8 mouse cellular contexts compared by ENCODE assay signal in the genomic region with DNA sequence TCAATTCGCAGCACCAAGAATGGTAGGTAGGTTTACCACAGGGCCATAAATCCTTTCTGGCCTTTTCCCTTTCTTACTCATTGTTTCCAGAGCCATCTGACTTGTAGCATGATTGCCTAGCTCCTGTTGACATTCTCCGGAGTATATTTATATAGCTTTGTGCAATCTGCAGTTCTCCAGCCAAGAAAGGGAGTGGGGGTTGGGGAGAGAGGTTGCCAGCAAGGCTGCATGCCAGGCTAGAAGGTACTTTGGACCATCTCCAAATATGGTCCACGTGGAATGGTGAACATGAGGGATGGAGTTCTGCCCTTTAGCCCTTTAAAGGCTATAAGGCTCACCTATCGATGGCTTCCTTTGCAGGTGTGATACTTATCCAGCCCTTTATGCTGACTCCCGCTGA. TPM values are rescaled to one million over a fixed set of nuclear protein-coding genes. Genes with fewer than 3 reads are reported as not detected.
DNase-seq lines count a peak whose midpoint lies in the region; ATAC-seq and TF ChIP-seq lines count a peak whose summit lies in the region.

No protein-coding gene starts in this region.

- no peaks in the 10 kb centered on the region for H3K36me3 ChIP-seq in kidney, adult 2 months (ENCODE audit: control insufficient read depth, insufficient read depth, low read length)
- no peaks in the 10 kb centered on the region for H3K36me3 ChIP-seq in kidney, embryonic 16.5 days (ENCODE audit: insufficient read depth, low read length)
- 0 out of 2 replicates have a peak, but pooled peaks cover 2% of the 10 kb centered on the region for H3K36me3 ChIP-seq in intestine, embryonic 16.5 days (ENCODE audit: control insufficient read depth, insufficient read depth, low read length)
- no peaks in the 10 kb centered on the region for H3K36me3 ChIP-seq in hindbrain, embryonic 14.5 days (replicated peaks; ENCODE audit: control insufficient read depth, insufficient read depth)

- no peak overlapping the region for H3K27ac ChIP-seq in kidney, adult 2 months (ENCODE audit: insufficient read depth, low read depth, low read length)
- H3K27ac ChIP-seq in kidney, embryonic 16.5 days (ENCODE audit: low read length), result no peak overlapping the region
- peak overlapping the region; percentile 76 for H3K27ac ChIP-seq in intestine, embryonic 16.5 days (ENCODE audit: low read length)
- H3K27ac ChIP-seq in hindbrain, embryonic 14.5 days, result no peak overlapping the region

- no peaks in the 10 kb centered on the region for H3K9me3 ChIP-seq in kidney, embryonic 16.5 days (ENCODE audit: low read length)
- H3K9me3 ChIP-seq in intestine, embryonic 16.5 days (ENCODE audit: control insufficient read depth, low read length), result no peaks in the 10 kb centered on the region
- no peaks in the 10 kb centered on the region for H3K9me3 ChIP-seq in hindbrain, embryonic 14.5 days (ENCODE audit: control insufficient read depth, low read length)

- H3K9ac ChIP-seq in kidney, embryonic 16.5 days (replicated peaks; ENCODE audit: low read length), result no peak overlapping the region
- no peak overlapping the region for H3K9ac ChIP-seq in intestine, embryonic 16.5 days (ENCODE audit: low read depth, low read length)
- no peak overlapping the region for H3K9ac ChIP-seq in hindbrain, embryonic 14.5 days

- no peaks in the 10 kb centered on the region for H3K27me3 ChIP-seq in kidney, adult 2 months (replicated peaks; ENCODE audit: control insufficient read depth, insufficient read depth, low read length)
- no peaks in the 10 kb centered on the region for H3K27me3 ChIP-seq in kidney, embryonic 16.5 days (ENCODE audit: insufficient read depth, low read length)
- no peaks in the 10 kb centered on the region for H3K27me3 ChIP-seq in intestine, embryonic 16.5 days (replicated peaks; ENCODE audit: control insufficient read depth, insufficient read depth, low read length)
- H3K27me3 ChIP-seq in hindbrain, embryonic 14.5 days (ENCODE audit: control insufficient read depth, insufficient read depth, low read length), result no peaks in the 10 kb centered on the region

- no peak overlapping the region for H3K4me2 ChIP-seq in kidney, embryonic 16.5 days (replicated peaks; ENCODE audit: low read depth, low read length)
- H3K4me2 ChIP-seq in intestine, embryonic 16.5 days (ENCODE audit: low read depth, low read length), result no peak overlapping the region
- no peak overlapping the region for H3K4me2 ChIP-seq in hindbrain, embryonic 14.5 days (replicated peaks)

- no peak for TF ChIP-seq POLR2A in kidney, adult 2 months (IDR thresholded peaks at IDR 0.05; ENCODE audit: low read depth, low read length)

- no peak for TF ChIP-seq CTCF in kidney, adult 2 months (conservative IDR thresholded peaks at IDR 0.05; ENCODE audit: insufficient read depth, insufficient read length, low read depth, low read length)

- ATAC-seq in kidney, embryonic 16.5 days (ENCODE audit: low FRiP score, low TSS enrichment), result no peak
- peak; percentile 69 for ATAC-seq in intestine, embryonic 16.5 days
- no peak for ATAC-seq in hindbrain, embryonic 14.5 days (ENCODE audit: low FRiP score)

- WGBS in kidney, adult 2 months, result 45% methylated on average over 5 of the region's 5 CpGs
- WGBS in kidney, embryonic 16.5 days, result 74% methylated on average over 5 of the region's 5 CpGs
- WGBS in intestine, embryonic 16.5 days, result 49% methylated on average over 5 of the region's 5 CpGs
- WGBS in hindbrain, embryonic 14.5 days, result 84% methylated on average over 5 of the region's 5 CpGs

- peak; percentile 80 for DNase-seq in kidney, adult 2 months
- DNase-seq in cerebellum, postnatal 10 days, result peak; percentile 74 to 77
- peak; percentile 68 for DNase-seq in ovary, postnatal 14 days (ENCODE audit: low spot score)
- DNase-seq in testis, postnatal 14 days (ENCODE audit: low spot score), result no peak
- DNase-seq in layer of hippocampus, postnatal 10 days (ENCODE audit: low spot score in 2 of 2), result no peak
- DNase-seq in hindbrain, embryonic 14.5 days (ENCODE audit: low spot score), result no peak

- H3K4me3 ChIP-seq in kidney, adult 2 months (ENCODE audit: insufficient read depth, low read depth, low read length), result no peak overlapping the region
- H3K4me3 ChIP-seq in kidney, embryonic 16.5 days (ENCODE audit: low read length), result no peak overlapping the region
- no peak overlapping the region for H3K4me3 ChIP-seq in intestine, embryonic 16.5 days (ENCODE audit: low read length)
- no peak overlapping the region for H3K4me3 ChIP-seq in hindbrain, embryonic 14.5 days (replicated peaks; ENCODE audit: low read length)

- H3K4me1 ChIP-seq in kidney, adult 2 months (ENCODE audit: control insufficient read depth, insufficient read depth, low read length), result peaks cover 6% of the 10 kb centered on the region
- peaks cover 35% of the 10 kb centered on the region for H3K4me1 ChIP-seq in kidney, embryonic 16.5 days (ENCODE audit: insufficient read depth, low read length)
- H3K4me1 ChIP-seq in intestine, embryonic 16.5 days (ENCODE audit: control insufficient read depth, insufficient read depth, low read length), result peaks cover 60% of the 10 kb centered on the region
- peaks cover 16% of the 10 kb centered on the region; the same call in 1 of the 2 replicates for H3K4me1 ChIP-seq in hindbrain, embryonic 14.5 days (replicated peaks; ENCODE audit: control insufficient read depth, insufficient read depth, low read length)

RNA-seq across cellular contexts. Expression of a gene that starts 45.2 kb away (rescaled TPM):
- 6.6 and 7.3 TPM in 2 replicates for polyA plus RNA-seq in kidney, adult 2 months (2012; rRNA removed)
- polyA plus RNA-seq in kidney, embryonic 16.5 days (2015; fragmentation: Nextera tagmentation; extraction: Ambion mirVana), result 7.9 and 8.3 TPM in 2 replicates
- polyA plus RNA-seq in intestine, embryonic 16.5 days (2015; fragmentation: Nextera tagmentation; extraction: Ambion mirVana), result 18.3 and 19.0 TPM in 2 replicates
- 100 to 1,000 TPM; 406 to 434 TPM for total RNA-seq in layer of hippocampus, postnatal 10 days (2021)
- polyA plus RNA-seq in hindbrain, embryonic 14.5 days (2014; fragmentation: Nextera tagmentation; extraction: Ambion mirVana), result 3.8 and 4.0 TPM in 2 replicates

Comparison
In these comparisons a context has a peak if more than half of its experiments do, and no peak if none do; other contexts are left out.
1. DNase-seq: peak in kidney, adult 2 months (single experiment), cerebellum, postnatal 10 days (2 of 2) and ovary, postnatal 14 days (single experiment); none in testis, postnatal 14 days (single experiment), layer of hippocampus, postnatal 10 days (0 of 2) and hindbrain, embryonic 14.5 days (single experiment).